Mouse (Mus musculus) spleen, embryonic (tissue): ENCODE data around the gene Bcl9l.

Experiments used
- CTCF ChIA-PET: fragments of 350-600 bp; sonication (Branson Sonifier 250); formaldehyde crosslinking; loops from one replicate; lab custom pipeline; 2022; lab: Charles Lee

Gene Bcl9l

GRCm38 (mm10) chr9:44495810-44496344, 13.3 kb downstream of the Bcl9l start:
- CTCF ChIA-PET: interaction anchor here (0.7 to 3.7 kb wide), 3 partner anchors 14 to 109 kb away, joined by 3 to 20 read pairs (median 3); partner anchors contain the start of gene Bcl9l

DNA sequence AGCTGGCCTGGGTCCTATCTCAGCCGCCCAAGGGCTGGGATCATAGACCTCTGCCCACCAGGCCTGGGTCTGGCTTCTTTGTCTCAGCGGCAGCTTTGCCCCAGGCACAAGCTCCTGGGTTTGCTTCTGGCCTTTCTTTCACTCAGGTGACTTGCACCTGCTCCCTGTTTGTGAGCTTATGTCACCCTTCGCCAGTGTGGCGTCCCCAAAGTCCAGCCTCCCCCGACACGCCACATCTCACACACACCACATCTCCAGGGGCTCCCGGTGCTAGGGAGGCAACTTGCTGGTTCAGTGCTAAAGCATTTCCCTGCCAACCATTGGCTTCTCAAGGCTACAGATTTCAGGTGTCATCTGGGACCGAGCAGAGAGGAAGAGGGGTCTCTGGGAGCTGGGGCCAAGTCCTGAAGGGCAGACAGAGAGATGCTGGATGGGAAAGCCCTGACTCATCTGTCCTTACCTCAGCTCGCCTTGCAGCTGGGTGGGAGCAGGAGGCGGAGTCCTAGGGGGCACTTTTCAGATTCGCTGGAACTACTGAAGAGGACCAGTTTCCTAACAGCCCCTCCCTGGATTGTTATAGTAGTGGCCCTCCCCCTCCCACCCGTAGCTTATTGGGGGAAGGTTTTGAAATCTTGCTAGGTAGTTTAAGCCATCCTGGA, 14.3 kb downstream of the Bcl9l start:
- CTCF ChIA-PET: interaction anchor here (0.5 to 3.7 kb wide), 4 partner anchors 15 to 884 kb away, joined by 3 to 20 read pairs (median 6); partner anchors contain the start of gene Bcl9l

GRCm38 (mm10) chr9:44497624-44498377, 15.2 kb downstream of the Bcl9l start:
- CTCF ChIA-PET: interaction anchor here (0.5 to 3.7 kb wide), 8 partner anchors 13 to 883 kb away, joined by 3 to 20 read pairs (median 4); partner anchors contain the start of gene Bcl9l

DNA sequence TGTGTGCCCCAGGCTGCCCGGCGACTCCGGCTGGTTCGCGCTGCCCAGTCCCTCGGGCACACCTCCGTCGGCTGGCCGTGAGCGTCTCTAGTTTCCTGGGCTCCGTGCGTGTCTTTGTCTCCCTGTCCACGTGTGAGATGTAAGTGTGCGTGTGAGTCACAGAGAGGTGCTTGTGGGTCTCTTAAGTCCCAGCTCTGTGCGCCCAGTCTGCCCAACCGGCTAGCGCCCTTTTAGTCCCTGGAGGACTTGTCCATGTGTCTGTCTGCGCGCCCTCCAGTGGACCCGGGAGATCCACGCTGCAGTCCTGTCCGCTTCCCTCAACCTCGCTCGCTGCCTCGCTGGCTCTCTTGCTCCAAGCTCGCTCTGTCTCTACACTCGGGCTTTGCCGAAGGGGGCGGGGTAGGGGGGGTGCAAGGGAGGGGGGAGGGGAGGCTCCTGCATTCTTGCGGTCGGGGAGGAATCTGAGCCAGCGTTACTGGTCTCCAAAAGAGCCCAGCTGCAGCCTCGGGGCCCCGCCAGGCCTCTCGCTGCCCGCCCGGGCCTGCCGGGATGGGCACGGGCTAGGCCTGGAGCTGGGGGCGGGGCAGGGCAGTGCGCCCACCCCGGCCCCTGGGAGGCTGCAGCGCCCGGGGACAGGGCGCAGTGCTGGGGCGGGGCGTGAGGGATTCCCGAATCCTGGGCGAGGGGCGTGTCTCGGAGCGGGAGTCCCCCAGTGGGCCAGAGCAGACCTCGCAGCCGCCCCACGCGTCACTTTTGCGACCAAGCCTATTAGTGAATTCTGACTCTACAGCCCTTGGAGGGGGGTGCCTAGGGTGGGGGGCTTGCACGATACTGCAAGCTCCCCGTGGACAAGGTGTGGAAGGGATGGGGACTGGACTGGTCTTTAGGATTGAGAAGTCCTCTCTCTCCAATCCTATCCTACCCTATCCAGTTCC, 16.1 kb downstream of the Bcl9l start:
- CTCF ChIA-PET: interaction anchor here (0.6 to 1.3 kb wide), 7 partner anchors 14 to 181 kb away, joined by 3 to 5 read pairs (median 3); partner anchors contain the start of genes Bcl9l and Upk2

DNA sequence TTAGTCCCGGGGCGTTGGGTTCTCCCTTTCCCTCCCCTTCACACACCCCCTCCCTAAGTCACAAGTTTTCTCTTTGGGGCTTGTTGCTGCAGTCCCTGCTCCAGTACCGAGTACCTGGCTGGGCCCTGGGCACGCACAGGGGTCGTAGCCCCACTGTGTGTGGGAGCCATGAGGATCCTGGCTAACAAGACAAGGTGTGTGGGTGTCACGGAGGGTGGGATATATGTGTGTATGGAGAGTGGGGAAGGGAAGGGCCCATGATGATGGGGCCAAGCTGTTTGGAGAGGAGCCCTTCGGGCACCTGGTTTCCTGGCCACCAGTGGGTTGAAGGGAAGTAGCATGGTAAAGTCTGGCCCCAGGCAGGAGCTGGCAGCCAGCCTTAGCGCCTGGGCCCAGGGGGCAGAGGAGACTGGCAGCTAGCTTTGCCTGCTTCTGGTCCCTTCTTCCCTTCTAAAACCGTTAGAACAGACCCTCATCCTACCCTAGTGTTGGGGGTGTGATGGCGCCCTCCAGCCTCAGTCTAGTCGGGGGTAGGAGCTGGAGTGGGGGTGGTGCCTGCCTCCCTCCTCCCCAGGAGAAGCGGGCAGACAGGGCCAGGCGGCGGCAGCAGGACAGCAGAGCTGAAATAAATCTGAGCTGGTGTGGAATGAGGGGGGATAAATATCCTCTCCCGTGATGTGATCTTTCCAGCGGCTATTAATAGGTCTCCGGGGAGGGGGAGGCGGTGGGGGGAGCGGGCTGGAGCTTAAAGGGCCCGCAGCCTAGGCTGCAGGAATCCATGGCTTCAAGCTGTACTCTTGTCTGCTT, 16.9 kb downstream of the Bcl9l start:
- CTCF ChIA-PET: interaction anchor here (0.6 to 1.3 kb wide), 5 partner anchors 22 to 158 kb away, joined by 3 to 4 read pairs (median 3); partner anchors contain the start of gene Upk2

DNA sequence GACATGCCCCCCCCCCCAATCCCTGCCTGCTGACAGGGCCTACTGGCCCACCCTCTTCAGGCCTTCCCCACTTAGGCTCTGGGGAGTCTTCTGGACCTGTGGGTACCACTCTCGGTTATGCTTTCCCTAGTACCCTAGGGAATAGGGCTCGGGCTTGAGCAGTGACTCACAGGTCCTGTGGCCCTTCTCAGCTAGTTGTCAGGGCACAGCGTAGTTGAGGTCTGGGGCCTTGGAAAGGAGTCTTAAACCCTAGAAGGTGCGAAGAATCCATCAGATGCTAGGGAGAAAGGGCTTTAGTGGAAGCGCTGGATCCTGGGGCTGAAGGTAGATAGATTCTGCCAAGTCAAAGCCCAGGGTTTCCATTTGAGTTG, 17.5 kb downstream of the Bcl9l start:
- CTCF ChIA-PET: interaction anchor here (0.6 to 1.3 kb wide), 4 partner anchors 23 to 152 kb away, joined by 3 read pairs; no protein-coding TSS in a partner anchor

DNA sequence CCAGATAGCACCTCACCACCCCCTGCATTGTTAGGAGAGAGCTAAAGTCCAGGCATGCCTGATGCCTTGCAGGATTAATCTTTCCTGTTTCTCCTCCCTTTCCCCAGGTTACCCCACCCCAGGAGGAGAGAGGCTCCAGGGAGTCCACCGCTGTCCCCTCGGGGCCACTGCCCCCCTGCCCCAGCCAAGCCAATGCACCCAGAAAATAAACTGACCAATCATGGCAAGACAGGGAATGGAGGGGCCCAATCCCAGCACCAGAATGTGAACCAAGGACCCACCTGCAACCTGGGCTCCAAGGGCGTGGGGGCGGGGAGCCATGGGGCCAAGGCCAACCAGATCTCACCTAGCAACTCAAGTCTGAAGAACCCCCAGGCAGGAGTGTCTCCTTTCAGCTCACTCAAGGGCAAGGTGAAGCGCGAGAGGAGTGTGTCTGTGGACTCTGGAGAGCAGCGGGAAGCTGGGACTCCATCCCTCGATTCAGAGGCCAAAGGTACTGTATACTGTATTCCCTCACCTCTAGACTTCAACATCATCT, 18.1 kb downstream of the Bcl9l start:
- CTCF ChIA-PET: interaction anchor here (0.6 to 1.2 kb wide), 2 partner anchors 33 to 39 kb away, joined by 3 read pairs; no protein-coding TSS in a partner anchor

DNA sequence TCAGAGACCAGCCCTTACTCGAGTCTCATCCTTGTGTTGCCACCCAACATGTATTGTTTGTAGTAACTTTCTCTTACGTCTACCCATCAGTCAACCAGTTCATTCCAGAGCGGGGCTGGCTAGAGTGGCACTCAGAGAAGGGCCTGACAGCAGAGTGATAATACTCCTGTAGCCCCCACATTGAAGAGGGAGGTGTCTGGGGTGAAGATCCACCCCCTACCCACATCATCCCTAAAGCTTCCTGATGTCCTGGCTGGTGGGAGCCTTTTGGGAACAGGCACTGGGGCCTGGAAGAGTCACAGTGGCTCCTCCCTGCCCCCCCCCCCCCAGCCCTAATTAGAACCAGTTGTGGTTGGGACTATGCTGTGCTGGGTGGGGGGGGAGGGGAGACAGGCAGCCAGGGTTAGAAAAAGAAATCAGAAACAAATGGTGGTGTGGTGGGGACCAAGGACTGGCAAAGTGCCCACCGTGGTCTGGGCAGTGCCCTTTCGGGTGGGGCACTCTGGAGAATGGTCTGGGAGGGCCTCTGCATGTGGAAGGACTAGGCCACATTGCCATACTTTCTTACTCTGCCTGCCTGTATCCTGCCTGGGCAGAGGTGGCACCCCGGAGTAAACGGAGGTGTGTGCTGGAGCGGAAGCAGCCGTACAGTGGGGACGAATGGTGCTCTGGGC, 18.7 kb downstream of the Bcl9l start:
- CTCF ChIA-PET: interaction anchor here (0.6 to 2.2 kb wide), 5 partner anchors 21 to 541 kb away, joined by 3 to 8 read pairs (median 3); partner anchors contain the start of gene Upk2

DNA sequence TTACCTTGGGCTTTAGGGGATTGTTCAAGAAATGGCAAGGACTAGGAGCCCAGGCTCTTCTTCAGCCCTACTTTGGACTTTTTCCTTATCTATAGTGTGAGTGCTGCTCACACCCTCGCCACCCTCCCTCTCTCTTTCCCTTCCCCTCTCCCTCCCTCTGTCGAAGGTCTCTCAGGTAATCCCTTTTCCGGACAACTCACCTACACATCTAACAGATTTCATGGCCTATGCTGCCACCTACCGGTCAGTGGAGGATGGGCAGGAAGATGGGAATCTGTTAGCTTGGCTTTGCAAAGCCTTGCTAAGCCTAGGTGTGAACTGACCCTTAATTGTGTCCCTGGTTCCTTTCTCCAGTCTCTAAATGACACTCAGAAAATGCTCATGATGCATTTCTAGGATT, 19.4 kb downstream of the Bcl9l start:
- CTCF ChIA-PET: interaction anchor here (0.7 to 2.2 kb wide), 5 partner anchors 22 to 127 kb away, joined by 3 to 8 read pairs (median 3); partner anchors contain the start of gene Upk2

- CTCF ChIA-PET: interaction anchor here (0.6 kb wide), 2 partner anchors 43 to 205 kb away, joined by 3 read pairs; no protein-coding TSS in a partner anchor
Observed at GRCm38 (mm10) chr9:44504893-44505823, 22.5 kb downstream of the Bcl9l start.

DNA sequence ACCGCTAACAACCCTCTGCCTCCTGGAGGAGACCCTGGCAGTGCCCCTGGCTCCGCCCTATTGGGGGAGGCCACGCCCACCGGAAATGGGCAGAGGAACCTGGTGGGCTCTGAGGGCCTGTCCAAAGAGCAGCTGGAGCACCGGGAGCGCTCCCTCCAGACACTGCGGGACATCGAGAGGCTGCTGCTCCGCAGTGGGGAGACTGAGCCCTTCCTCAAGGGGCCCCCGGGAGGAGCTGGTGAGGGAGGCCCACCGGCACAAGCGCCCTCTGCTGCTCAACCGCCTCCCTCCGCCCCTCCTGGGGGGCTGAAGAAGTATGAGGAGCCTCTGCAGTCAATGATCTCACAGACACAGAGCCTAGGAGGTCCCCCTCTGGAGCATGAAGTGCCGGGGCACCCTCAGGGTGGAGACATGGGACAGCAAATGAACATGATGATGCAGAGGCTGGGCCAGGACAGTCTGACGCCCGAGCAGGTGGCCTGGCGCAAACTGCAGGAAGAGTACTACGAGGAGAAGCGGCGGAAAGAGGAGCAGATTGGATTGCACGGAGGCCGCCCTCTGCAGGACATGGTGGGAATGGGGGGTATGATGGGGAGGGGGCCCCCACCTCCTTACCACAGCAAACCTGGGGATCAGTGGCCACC, 23.3 kb downstream of the Bcl9l start:
- CTCF ChIA-PET: no interaction called here

- CTCF ChIA-PET: no interaction called here
Observed at GRCm38 (mm10) chr9:44506566-44506965, 23.9 kb downstream of the Bcl9l start.

- CTCF ChIA-PET: no interaction called here
Observed at GRCm38 (mm10) chr9:44507345-44507744, 24.7 kb downstream of the Bcl9l start.

GRCm38 (mm10) chr9:44508124-44508619, 25.5 kb downstream of the Bcl9l start:
- CTCF ChIA-PET: interaction anchor here (1.3 to 1.4 kb wide), 2 partner anchors 20 to 27 kb away, joined by 3 to 4 read pairs; no protein-coding TSS in a partner anchor

DNA sequence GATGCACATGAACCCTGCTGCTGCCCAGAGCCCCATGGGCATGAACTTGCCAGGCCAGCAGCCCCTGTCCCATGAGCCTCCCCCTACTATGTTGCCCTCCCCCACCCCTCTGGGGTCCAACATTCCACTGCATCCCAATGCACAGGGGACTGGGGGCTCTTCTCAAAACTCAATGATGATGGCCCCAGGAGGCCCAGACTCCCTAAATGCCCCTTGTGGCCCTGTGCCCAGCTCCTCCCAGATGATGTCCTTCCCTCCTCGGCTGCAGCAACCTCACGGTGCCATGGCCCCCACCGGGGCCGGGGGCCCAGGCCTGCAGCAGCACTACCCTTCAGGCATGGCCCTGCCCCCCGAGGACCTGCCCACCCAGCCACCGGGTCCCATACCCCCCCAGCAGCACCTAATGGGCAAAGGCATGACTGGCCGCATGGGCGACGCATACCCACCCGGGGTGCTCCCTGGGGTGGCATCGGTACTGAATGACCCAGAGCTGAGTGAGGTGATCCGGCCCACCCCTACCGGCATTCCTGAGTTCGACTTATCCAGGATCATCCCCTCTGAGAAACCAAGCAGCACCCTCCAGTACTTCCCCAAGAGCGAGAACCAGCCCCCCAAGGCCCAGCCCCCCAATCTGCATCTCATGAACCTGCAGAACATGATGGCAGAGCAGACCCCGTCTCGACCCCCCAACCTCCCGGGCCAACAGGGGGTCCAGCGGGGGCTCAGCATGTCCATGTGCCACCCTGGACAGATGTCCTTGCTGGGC, 26.3 kb downstream of the Bcl9l start:
- CTCF ChIA-PET: interaction anchor here (1.3 to 1.4 kb wide), 2 partner anchors 21 to 27 kb away, joined by 3 to 4 read pairs; no protein-coding TSS in a partner anchor
